8 mouse cellular contexts compared by ENCODE assay signal in the genomic region with DNA sequence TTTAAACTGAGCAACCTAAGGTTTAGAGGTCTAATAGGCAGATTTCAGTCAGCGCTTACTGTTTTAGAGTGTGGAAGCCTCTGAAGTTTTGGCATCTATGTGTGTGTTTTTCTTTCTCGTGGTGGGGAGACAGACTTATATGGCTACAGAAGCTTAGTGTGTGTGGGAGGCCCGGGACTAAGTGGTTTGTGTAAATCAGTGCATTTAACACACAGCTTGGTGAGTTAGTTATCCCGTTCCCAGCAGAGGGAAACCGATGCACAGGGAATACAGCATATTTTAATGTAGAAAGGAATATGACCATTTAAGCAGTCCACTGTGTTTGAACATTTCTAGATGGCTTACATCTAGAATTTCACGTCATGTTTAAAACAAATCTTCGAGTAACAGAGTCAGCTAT. TPM values are rescaled to one million over a fixed set of nuclear protein-coding genes. Genes with fewer than 3 reads are reported as not detected.
DNase-seq lines count a peak whose midpoint lies in the region; ATAC-seq and TF ChIP-seq lines count a peak whose summit lies in the region.

No protein-coding gene starts in this region.

- H3K9me3 ChIP-seq in embryonic facial prominence, embryonic 14.5 days (ENCODE audit: control insufficient read depth, low read length) = no peaks in the 10 kb centered on the region
- H3K9me3 ChIP-seq in intestine, embryonic 15.5 days = no peaks in the 10 kb centered on the region
- no peaks in the 10 kb centered on the region for H3K9me3 ChIP-seq in neural tube, embryonic 12.5 days

- peak overlapping the region; percentile 90 for H3K9ac ChIP-seq in embryonic facial prominence, embryonic 14.5 days (ENCODE audit: low read depth, low read length)
- peak overlapping the region; percentile 81 for H3K9ac ChIP-seq in intestine, embryonic 15.5 days
- H3K9ac ChIP-seq in neural tube, embryonic 12.5 days = peak overlapping the region; percentile 91; the same call in 1 of the 2 replicates

- WGBS in embryonic facial prominence, embryonic 14.5 days = 38% methylated on average over 7 of the region's 7 CpGs
- 40% methylated on average over 7 of the region's 7 CpGs for whole genome bisulfite sequencing in intestine, embryonic 15.5 days
- 44% methylated on average over 7 of the region's 7 CpGs for WGBS in neural tube, embryonic 12.5 days

- no peaks in the 10 kb centered on the region for H3K36me3 ChIP-seq in embryonic facial prominence, embryonic 14.5 days (ENCODE audit: control insufficient read depth, insufficient read depth, low read length)
- H3K36me3 ChIP-seq in intestine, embryonic 15.5 days = no peaks in the 10 kb centered on the region
- H3K36me3 ChIP-seq in neural tube, embryonic 12.5 days = no peaks in the 10 kb centered on the region

- 0 out of 2 replicates have a peak, but pooled peaks cover 7% of the 10 kb centered on the region for H3K4me1 ChIP-seq in embryonic facial prominence, embryonic 14.5 days (ENCODE audit: control insufficient read depth, insufficient read depth, low read length)
- H3K4me1 ChIP-seq in intestine, embryonic 15.5 days (replicated peaks) = peaks cover 5% of the 10 kb centered on the region; the same call in 1 of the 2 replicates
- H3K4me1 ChIP-seq in neural tube, embryonic 12.5 days = peaks cover 22% of the 10 kb centered on the region

- peak in 1 of 2 experiments; percentile 10 for DNase-seq in layer of hippocampus, adult 2 months (ENCODE audit: low spot score in 2 of 2)
- no peak for DNase-seq in layer of hippocampus, adult 9-10 months (ENCODE audit: low spot score)
- DNase-seq in embryonic facial prominence, embryonic 14.5 days (ENCODE audit: low spot score) = no peak
- no peak for DNase-seq in thymus, postnatal 4 days
- DNase-seq in kidney, postnatal 36 days = no peak
- no peak for DNase-seq in gastrocnemius, adult 8-10 months (ENCODE audit: low spot score in 2 of 2)

- no peak overlapping the region for H3K27ac ChIP-seq in layer of hippocampus, adult 2 months
- no peak overlapping the region for H3K27ac ChIP-seq in embryonic facial prominence, embryonic 14.5 days (replicated peaks; ENCODE audit: low read depth, low read length)
- H3K27ac ChIP-seq in intestine, embryonic 15.5 days = no peak overlapping the region
- H3K27ac ChIP-seq in neural tube, embryonic 12.5 days = no peak overlapping the region

- TF ChIP-seq CTCF in layer of hippocampus, adult 2 months (conservative IDR thresholded peaks at IDR 0.05) = peak; percentile 30

- peak overlapping the region; percentile 60 for H3K4me3 ChIP-seq in layer of hippocampus, adult 2 months
- H3K4me3 ChIP-seq in embryonic facial prominence, embryonic 14.5 days (ENCODE audit: low read depth, low read length) = peak overlapping the region; percentile 86
- peak overlapping the region; percentile 89 for H3K4me3 ChIP-seq in intestine, embryonic 15.5 days (replicated peaks)
- H3K4me3 ChIP-seq in neural tube, embryonic 12.5 days = peak overlapping the region; percentile 86

- no peaks in the 10 kb centered on the region for H3K27me3 ChIP-seq in embryonic facial prominence, embryonic 14.5 days (replicated peaks; ENCODE audit: control insufficient read depth, insufficient read depth, low read length)
- no peaks in the 10 kb centered on the region for H3K27me3 ChIP-seq in intestine, embryonic 15.5 days (replicated peaks)
- no peaks in the 10 kb centered on the region for H3K27me3 ChIP-seq in neural tube, embryonic 12.5 days (replicated peaks)

- no peak for ATAC-seq in embryonic facial prominence, embryonic 14.5 days (ENCODE audit: low read depth)
- no peak for ATAC-seq in intestine, embryonic 15.5 days
- ATAC-seq in neural tube, embryonic 12.5 days (ENCODE audit: low FRiP score, low read depth) = no peak

- H3K4me2 ChIP-seq in embryonic facial prominence, embryonic 14.5 days (ENCODE audit: low read depth, low read length) = peak overlapping the region; percentile 85
- peak overlapping the region; percentile 83 for H3K4me2 ChIP-seq in intestine, embryonic 15.5 days (replicated peaks)
- H3K4me2 ChIP-seq in neural tube, embryonic 12.5 days (replicated peaks) = peak overlapping the region; percentile 84

RNA-seq across cellular contexts. Expression of a gene that starts 1.6 kb away (rescaled TPM):
- total RNA-seq in layer of hippocampus, adult 2 months (2021) = 10 to 100 TPM; 10.7 to 11.1 TPM
- 7.9 and 9.2 TPM in 2 replicates for polyA plus RNA-seq in embryonic facial prominence, embryonic 14.5 days (2014; fragmentation: Nextera tagmentation; extraction: Ambion mirVana)
- 5.0 and 5.9 TPM in 2 replicates for polyA plus RNA-seq in intestine, embryonic 15.5 days (2015; fragmentation: Nextera tagmentation; extraction: Ambion mirVana)
- polyA plus RNA-seq in neural tube, embryonic 12.5 days (2016; fragmentation: Nextera tagmentation; extraction: Ambion mirVana) = 15.3 and 19.0 TPM in 2 replicates
- 1 to 10 TPM; 2.4 to 3.5 (median 2.6) TPM for total RNA-seq in gastrocnemius, adult 8-10 months (2022)
